Mouse (Mus musculus) right cerebral cortex, postnatal 4 days (tissue): ENCODE results near the gene Igsf21.
A peak's percentile ranks its signal among the peaks of the same experiment; 100 is the strongest.

Experiments
- DNase-seq: peaks from one replicate; pipeline ENCODE4 v3.0.0-alpha.2; 2022

Gene Igsf21

DNA sequence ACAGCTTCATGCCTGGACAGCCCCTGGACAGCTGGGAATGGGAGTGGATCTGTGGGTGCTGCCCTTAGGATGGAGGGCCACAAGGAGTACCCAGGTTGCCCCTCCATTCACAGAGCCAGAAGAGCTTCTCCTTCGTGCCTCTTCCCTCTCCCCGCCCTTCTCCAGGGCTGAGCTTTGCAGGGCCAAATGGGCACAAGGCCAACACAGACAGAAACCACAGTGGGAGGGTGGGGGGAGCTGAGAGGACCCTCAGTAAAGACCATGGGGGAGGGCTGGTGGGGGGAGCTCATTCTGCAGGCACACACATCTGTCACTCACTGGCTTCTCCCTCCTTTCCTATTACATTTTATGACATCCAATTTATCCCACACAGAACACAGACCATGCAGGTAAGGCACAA, 151.7 kb downstream of the Igsf21 start:
- no peak for DNase-seq

- no peak for DNase-seq
These were observed 154.2 kb downstream of the Igsf21 start for GRCm38 (mm10) chr4:140092367-140092766.

DNA sequence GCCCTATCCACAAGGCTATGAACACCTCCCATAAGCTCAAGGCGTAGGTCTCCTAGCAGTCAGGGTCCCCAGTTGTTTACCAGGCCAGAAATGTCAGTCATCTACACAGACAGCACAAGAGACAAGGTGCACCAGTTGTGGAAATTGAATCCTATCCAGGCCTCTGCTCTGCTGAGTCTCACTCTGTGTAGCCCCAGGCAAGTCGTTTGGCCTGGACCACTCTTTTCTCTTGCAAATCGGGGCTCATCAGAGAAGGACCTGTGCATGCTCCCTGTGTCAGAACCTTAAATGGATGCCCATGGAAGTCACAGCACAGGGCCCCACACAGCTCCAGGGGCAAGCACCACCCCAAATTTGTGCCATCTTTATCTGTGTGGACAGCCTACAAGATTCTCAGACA, 154.9 kb downstream of the Igsf21 start:
- DNase-seq: no peak

- DNase-seq: no peak
These were observed 156.9 kb downstream of the Igsf21 start for GRCm38 (mm10) chr4:140089676-140090075.

DNA sequence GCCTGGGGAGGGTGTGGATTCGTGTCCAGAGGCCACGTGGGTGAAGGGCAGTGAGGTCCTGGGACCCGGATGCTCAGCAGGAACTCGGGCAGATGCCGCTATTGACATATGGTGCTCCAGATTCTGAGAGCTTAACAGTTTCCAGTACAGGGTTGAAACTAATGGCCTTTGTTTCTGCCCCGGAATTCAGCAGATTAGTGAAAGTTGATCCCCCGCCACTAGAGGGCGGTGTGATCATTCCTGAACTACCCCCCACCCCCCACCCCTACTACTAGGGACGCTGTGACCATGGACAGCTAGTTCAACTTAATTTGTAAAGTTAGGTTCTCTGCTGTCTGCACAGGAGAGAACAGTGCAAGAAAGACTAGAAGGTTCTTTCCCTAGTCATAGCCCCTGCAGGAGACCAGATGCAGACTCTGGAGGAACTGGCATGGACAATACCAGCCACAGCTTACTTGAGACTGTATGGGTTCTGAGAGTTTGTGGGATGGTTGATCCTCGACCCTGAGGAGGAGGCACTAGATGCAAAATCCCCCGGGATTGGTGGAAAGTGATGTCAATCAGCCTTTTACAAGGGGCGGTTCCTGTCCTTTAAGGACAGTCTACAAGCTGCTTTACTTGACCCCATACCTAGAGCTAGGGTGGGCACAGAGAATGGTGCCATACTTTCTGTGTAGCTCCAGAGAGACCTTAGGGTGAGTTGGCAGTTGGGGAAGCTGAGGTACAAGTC, 157.7 kb downstream of the Igsf21 start:
- DNase-seq: no peak

- no peak for DNase-seq
These were observed 160.4 kb downstream of the Igsf21 start for GRCm38 (mm10) chr4:140086192-140086591.

DNA sequence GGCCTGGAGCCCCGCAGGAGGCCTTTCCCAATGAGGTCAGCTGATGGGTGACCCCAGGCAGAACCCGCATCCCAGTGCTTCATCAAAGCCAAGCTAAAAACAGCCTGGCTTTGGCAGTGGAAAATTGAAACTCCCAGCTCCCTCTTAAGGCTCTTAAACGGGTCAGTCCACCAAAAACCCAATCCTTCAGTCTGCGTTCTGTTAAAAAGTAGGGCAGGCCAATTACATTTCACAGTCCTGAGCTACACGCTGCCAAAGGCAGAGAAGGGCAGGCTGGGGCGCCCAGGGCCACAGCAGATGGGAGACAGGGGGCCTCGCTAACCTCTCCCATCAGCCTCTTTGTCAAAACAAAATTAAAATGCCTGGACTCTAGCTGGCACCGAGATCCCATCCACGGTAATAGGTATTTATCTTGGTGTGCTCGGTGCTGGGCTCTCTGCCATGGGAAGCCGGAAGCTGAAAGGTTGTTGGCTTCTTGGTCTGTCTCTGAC, 162.0 kb downstream of the Igsf21 start:
- DNase-seq: no peak

DNA sequence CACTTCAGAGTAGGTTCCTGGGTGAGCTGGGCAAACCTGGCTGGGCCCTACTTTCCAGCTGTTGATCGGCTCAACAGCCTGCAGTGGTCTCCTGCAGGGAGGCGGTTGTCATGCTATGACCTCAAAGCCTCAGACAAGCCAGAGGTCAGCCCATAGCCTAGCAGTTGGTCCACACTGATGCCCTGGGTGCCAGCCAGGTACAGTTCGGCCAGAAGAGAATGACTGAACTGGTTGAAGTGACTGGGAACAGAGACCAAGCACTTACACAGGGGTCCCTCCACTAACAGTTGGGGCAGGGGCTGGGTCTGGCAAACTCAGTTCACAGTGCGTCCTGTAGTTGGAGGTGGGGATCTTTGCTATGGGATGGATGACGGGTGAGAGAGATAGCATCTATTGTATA, 162.5 kb downstream of the Igsf21 start:
- DNase-seq: no peak

- DNase-seq: no peak
These were observed 168.2 kb downstream of the Igsf21 start for GRCm38 (mm10) chr4:140078416-140078815.

DNA sequence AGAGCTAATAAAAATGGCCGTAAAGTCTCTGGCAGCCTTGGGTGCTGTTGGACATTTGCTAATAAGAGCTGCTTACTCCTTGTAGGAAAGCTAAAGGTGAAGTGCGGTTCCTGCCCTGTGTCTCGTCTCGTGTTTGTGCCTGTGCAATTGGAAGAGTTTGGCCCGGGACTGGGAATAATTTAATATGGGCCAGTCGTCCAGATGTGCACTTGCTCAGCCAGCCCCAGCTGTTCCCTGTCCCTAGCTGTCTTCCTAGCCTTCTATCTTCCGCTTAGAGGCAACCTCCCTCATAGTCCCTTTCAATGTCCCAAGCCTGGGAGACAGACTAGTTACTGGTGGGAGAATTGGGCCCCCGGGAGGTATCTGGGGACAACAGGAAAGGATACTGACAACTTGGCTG, 169.0 kb downstream of the Igsf21 start:
- no peak for DNase-seq

DNA sequence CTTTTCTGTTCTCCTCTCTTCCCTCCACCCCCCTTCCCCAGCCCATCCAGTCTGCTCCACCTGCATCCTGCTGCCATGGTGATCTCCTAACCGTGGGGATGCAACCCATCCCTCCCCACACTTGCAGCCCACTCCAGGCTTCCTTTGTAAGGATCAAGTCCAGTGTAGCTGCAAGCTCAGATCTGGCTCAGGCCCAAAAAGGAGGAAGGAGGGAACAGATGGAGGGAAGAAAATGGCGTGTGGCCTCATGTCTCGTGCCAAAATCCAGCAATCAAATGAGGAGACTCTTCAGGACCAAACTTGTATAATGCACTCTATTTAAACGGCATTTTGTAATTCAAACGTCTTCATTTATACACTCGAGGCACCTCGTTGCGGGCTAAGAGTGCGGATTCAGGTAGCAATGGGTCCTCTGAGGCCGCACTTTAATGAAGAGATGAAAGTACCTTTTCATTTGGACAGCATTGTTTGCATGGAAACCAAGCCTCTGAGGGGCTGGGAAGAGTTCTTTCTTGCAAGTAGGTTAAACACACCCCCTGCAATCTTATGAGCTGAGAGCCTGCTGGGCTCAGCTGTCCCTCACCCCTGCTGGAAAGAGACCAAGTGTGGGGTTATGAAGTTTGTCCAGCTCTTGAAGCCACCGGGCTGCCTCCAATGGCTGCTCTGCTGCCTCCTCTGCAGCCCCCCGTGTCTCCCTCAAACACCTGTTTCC, 169.6 kb downstream of the Igsf21 start:
- DNase-seq: peak; percentile 57

DNA sequence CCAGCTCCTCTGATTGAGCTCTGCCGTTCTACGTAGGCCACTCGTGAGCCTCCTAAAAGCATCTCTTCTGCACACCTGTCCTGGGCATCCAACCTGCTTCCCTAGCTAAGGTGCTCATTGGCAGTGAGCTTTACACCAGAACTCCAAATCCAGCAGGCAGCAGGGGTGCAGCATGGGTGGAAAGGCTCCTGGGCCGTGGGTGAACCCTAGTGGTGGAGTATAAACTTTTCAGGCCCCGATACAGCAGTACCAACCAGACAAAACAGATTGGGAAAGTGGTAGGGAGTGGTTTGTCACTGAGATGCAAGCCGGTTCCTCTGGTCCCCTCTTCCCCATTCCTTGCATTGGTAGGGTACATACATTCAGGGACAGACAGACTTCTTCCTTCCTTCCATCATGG, 170.2 kb downstream of the Igsf21 start:
- no peak for DNase-seq

DNA sequence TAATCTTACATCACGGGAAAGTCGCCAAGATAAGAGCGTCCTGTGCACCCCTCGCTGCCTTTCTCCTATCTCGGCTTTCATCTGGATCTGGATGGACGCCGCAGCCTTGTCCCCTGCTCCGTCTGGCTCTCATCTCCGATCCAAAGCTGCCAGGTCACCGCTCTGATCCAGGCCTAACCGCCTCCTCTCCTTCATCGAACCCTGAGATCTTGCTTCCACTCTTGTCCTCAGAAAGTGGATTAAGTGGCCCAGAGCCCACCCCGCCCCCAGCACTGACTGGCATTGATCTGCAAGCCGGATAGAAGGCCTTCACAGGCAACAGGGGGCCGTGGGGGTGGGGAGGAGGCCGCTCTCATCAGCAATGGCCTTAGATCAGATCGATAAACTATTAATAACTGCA, 175.5 kb downstream of the Igsf21 start:
- no peak for DNase-seq

GRCm38 (mm10) chr4:140070331-140070652, 176.3 kb downstream of the Igsf21 start:
- DNase-seq: no peak

GRCm38 (mm10) chr4:140069563-140070330, 176.8 kb downstream of the Igsf21 start:
- peak; percentile 40 for DNase-seq

- no peak for DNase-seq
These were observed 178.1 kb downstream of the Igsf21 start for GRCm38 (mm10) chr4:140068468-140068867.

DNA sequence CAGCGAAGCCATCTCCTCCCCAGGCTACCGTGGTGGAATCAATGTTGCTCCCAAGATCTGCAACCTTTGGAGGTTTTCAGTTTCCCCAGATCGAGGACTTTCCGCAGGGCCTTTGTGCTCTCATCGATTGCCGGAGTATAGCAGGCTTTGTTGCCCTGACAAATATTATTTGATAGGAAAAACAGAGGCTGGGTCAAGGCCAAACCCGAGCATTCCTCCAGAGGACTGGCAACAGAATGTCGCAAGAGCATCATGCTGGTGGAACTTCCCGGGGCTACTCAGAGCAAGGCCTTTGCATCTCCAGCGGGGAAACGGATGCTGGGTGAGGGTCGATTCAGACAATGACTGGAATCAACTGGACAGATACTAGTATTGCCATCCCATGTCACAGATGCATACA, 180.6 kb downstream of the Igsf21 start:
- DNase-seq: no peak

DNA sequence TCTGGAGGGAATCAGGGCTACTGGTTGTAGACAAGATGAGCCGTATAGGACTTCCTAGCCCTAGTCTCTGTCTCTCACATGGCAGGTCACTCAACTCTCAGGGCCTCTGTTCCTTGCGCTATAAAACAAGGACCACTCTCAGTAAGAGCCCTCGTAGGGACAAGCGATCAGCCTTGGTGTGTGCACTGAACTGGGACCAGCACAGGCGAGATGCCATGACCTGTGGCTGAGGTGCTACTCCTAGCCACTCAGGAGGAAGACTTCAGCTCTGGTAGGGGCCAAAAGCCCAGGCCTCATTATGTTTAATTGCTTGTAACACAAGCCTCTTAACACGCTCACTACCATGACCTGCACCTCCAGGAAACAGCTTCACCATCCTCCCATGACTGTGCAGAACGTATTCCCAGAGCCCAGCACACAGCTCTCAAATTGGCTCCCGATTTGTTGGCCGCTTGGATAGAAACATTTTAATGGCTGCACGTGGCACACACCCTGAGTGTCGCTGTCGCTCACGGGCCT, 183.4 kb downstream of the Igsf21 start:
- no peak for DNase-seq

GRCm38 (mm10) chr4:140060251-140060650, 186.3 kb downstream of the Igsf21 start:
- no peak for DNase-seq

DNA sequence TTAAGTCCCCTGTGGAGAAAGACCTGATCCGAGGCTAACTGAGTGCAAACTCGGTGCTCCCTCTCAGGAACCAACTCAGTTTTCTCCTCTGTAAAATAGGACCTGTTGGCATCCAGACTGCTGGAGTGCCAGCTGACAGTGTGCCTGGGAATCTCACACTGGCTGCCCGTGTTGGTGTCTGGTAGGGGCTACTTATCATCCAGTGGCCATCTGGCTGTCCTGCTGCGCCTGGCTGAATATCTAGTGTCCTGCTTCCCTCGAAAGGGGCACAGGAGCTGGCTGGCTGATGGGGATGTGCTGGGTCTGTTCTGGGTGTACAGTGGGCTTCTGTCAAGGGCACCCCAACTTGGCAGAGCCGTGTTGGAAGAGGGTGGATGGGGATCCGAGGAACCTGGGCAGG, 193.5 kb downstream of the Igsf21 start:
- no peak for DNase-seq

GRCm38 (mm10) chr4:140052575-140052974, 194.0 kb downstream of the Igsf21 start:
- DNase-seq: no peak

GRCm38 (mm10) chr4:140047807-140048362, 198.7 kb downstream of the Igsf21 start:
- no peak for DNase-seq

DNA sequence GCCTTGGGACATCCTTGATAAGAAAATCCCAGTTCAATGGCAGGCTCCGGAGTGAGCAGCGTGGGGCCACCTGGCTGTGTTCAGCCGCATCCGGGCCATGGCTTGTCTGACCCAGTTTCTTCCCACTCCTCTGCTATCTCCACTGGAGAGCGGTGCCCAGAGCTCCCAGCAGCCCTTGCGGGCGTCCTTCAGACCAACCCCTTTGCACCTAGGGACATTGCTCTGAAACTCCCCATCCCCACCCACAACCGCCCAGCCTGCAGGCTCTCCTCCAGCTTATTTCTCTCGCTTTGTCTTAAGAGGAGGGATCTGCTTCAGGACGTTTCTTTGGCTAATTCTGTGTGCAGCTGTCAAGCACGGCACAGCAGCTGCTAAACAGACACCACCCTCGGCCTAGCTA, 202.6 kb downstream of the Igsf21 start:
- DNase-seq: no peak
